Mouse (Mus musculus) embryonic fibroblast, embryonic 13.5 days (primary cell): ENCODE measurements at regions not wholly inside any gene's neighbourhood (a gene's known extent, or its start where the extent isn't known, plus 50 kb on each side); places are given as distances from the start of the nearest gene placed in this dataset.

Experiments
- CTCF ChIP-seq: IDR thresholded peaks from 2 replicates; pipeline ENCODE4 v1.5.1; 2011; ENCODE audit warnings: mild to moderate bottlenecking, control low read depth, low read length, moderate library complexity, borderline replicate concordance; ENCODE audit not compliant: insufficient read depth
- POLR2A ChIP-seq: IDR thresholded peaks from 2 replicates; pipeline ENCODE4 v1.6.1; 2011; ENCODE audit warnings: low read depth, mild to moderate bottlenecking, control low read depth, low read length, moderate library complexity

- TF ChIP-seq CTCF (no peak), POLR2A (no peak)
Measured at GRCm38 (mm10) chr16:29758246-29758645, 179.1 kb downstream of the Opa1 start.
